Mouse (Mus musculus) large intestine, adult 2 months (tissue): ENCODE measurements around the gene Hsf4. TPM values are rescaled to one million over a fixed set of nuclear protein-coding genes. Genes with fewer than 3 reads are reported as not detected.
"Not testable (repeated sequence)": the region's sequence is repeated elsewhere in the genome, so short reads cannot be mapped to it uniquely, and the experiment has no call there.

Experiments
- DNase-seq: peaks from one replicate; pipeline ENCODE4 v3.0.0-alpha.2; 2012; ENCODE audit warnings: low read depth, low spot score
- WGBS: fragments of 180-500 bp; shearing (Covaris S2); methylation state at CpG from one replicate; pipeline ENCODE4 v1.1.7; 2018; 5-methylcytosine and 5-hydroxymethylcytosine counted together
- polyA plus RNA-seq: library from polyadenylated mRNA; depleted of rRNA; stranded (reverse); fragments of >200 nt; gene quantifications from 2 replicates; pipeline ENCODE4 v1.2.3, GENCODE M21; 2012

Gene Hsf4
- polyA plus RNA-seq, 1 experiment, result 1.2 TPM

DNA sequence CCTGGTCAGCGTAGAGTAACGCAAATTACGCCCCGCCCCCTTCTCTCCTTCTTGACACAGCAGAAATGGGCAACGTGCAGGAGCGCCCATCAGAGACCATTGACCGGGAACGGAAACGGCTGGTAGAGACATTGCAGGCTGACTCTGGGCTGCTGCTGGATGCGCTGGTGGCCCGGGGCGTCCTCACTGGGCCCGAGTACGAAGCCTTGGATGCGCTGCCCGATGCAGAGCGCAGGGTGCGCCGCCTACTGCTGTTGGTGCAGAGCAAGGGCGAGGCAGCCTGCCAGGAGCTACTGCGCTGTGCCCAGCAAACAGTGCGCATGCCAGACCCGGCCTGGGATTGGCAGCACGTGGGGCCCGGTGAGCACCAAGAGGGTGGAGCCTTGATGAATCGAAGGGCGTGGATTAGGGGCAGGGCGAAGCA is 9.3 kb downstream of the Hsf4 start:
- DNase-seq, result peak; percentile 75
- 3% methylated on average over 28 of the region's 28 CpGs for WGBS

DNA sequence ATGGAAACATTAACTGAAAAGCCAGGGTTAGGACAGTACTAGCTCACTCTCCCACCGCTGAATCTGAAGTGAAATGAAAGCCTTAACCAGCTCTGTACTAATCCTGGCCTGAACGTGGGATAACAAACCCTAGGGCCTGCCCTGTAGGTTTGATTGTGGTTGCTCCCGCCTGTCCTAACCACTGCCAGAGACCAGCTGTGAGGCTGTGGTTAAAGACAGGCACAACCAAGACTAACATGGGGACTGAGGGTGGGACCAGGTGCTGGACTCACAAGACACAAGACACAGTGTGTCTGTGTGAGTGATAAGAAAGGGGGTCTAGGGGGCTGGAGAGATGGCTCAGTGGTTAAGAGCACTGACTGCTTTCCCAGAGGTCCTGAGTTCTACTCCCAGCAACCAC is 11.0 kb downstream of the Hsf4 start:
- 90% methylated on average over 3 of the region's 3 CpGs for WGBS

DNA sequence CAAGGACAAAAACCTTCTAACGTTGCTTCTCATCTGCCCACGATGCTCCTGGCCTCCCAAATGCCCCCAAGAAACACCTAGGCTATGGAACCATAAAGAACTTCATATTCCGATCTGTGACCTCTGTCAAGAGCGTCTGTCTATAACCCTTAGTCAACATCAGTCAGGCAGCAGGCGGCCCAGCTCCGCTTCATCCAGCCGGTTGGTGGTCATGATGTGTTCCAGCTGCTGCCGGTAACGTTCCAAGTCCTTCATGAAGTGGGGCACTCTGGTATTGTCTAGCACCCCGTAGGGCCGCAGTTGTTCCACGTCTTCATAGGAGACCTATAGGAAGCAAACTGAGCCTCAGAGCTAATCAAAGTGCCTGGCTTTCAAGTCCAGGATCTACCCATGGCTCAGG is 12.2 kb downstream of the Hsf4 start:
- WGBS, result 93% methylated on average over 12 of the region's 12 CpGs
- DNase-seq, result no peak

More for the DNA sequence above, 11.0 kb downstream of the Hsf4 start:
- DNase-seq, result no peak

DNA sequence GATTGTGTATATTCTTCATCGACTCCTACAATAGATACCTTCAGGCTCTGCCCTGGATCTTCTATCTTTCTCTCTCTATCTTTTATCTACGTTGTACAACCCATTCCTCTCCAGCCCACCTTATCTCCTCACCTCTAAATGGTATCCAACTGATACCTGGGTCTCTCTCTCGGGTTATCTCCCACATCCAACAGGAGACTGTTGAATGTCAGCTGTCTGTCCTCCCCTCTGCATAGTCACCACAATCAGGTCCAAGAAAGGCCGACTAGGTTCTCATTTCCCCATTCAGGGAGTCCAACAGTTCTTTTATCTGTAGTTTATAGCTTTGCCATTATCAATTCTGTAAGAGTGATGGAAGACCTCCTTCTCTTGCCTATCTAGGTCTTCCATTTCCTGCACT is 12.6 kb downstream of the Hsf4 start:
- WGBS, result 90% methylated on average over 4 of the region's 4 CpGs
- no peak for DNase-seq

DNA sequence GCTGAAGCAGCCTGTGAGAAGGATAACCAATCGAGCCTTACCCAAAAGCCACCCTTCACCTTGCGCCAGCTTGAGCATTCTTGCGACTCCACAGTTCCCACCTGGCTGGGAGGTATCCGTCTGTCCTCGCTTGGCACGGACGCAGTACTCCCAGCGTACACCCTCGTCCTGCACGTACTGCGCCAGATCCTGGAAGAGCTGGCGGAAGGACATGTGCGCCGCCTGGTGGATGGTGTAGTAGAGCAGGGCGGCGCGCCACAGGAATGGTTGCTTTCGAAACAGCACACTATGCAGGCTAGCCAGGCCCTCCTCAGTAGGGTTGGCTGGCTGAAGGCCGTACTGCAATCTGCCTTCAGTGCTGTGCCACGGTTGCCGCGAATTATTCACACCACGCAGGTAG is 13.5 kb downstream of the Hsf4 start:
- no peak for DNase-seq
- 37% methylated on average over 23 of the region's 23 CpGs for WGBS

DNA sequence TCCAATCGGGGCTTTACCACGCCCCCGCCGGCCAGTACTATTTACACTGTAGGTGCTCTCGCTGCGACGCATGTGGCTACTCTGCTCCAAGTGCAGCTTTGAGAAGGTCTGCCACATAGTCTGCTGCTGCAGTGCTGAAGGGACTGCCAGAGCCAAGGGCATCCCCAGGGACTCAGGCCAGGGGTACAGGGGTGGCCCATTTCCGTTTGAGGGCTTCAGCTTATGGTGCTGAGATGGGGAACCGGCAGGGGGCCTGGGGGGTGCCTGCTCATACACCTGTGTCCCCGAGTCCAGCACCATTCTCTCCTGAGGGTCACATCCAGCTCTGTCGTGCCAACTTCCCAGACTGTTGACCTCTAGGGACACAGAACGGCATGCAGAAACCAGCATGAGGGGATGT is 15.9 kb downstream of the Hsf4 start:
- no peak for DNase-seq
- WGBS, result 76% methylated on average over 12 of the region's 12 CpGs

DNA sequence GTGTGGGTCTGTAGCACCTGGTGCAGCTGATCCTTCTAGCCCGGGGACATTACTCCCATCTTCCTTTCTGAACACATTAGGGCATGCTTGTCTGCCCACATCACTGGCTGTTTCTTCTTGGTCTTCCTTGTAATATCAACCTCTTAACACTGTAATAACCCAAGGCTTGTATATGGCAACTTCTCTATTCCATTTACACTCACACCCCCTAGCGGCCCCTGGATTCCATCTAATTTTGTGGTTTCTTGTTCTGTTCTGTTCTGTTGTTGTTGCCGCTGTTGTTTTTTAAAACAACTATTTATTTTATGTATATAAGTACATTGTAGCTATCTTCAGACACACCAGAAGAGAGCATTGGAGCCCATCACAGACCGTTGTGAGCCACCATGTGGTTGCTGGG is 17.3 kb downstream of the Hsf4 start:
- DNase-seq, result no peak
- WGBS, result 93% methylated on average over 4 of the region's 4 CpGs

DNA sequence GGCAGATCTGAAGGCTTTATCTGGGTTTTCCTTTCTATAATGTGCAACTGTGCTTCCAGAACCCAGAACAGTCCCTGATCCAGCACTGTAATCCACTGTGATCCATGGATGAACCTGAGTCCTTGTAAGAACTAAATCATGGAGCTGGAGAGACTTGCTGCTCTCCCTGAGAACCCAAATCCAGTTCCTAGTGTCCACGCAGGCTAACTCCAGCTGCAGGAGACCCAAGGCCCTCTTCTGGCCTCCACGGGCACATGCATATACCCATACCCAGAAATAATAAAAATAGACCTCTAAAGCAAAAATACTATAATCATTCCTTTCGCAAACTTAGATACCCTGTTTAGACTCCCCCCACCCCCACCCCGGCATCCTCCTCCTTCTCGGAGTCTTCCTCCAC is 18.6 kb downstream of the Hsf4 start:
- DNase-seq, result no peak
- WGBS, result 90% methylated on average over 5 of the region's 5 CpGs

DNA sequence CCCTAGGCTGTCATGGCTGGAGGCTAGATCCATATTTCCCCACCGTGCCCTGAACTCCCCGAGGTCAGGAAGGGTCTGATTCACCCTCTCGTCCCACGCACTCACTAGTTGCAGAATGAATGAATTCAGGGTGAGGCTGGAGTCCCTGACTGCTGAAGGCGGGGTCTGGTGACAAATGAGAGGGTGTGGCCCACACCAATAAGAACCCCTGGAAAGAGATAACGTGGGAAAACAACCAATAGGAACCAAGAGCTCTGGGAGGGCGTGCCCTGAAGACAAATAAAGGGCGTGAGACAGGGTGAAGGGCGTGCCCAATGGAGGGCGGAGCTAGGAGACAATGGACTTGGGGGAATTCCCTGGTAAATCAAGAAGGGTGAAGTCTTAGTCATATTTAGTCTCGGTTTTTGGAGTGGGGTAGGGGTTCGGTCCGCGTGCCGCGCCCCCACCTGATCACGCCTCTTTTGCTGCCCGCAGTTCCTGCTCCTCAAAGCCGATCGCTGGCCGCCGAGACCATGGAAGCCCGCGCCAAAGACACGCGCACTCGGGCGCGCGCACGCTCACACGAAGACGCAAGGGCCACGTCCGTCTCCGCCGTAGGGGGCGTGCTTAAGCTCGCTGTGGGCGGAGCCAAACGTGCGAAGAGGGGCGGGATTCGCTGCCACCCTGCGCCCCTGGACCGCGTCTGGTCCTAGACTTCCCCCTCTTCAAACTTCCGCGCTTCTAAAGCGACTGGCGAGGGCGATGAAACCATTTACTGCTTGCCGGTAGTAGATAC is 19.5 kb downstream of the Hsf4 start:
- peak; percentile 96 for DNase-seq
- under 1% methylated on average over 53 of the region's 53 CpGs for WGBS

DNA sequence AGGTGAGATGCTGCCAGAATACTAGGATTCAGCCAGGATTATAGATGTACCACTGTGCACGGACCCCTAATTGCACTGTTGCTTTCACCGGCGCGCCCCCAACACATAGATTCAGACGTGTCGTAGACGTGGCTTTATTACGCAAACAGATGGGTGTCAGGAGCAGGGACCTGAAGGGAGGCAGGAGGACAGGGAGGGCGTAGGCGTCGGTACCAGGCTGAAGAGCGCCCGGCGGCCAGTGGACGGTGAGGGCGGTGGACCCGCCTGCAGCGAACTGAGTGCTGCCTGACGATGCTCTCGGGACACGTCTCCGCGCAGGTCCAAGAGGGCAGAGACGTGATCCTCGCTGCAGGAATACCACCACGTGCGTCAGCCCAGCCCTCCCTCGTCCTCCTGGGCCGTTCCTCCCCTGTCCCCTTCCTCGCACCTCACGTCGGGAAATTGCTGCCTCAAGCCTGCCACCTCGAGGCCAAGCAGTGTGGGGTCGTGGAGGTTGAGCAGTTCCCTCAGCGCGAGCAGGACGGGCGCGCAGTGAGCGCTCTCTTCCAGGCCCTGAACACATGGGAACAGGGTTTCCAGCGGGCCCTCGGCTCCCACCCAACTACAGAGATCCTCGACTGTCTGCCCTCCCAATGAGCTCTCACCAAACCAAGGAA is 20.3 kb downstream of the Hsf4 start, which contains the start of gene 4931428F04Rik:
Gene 4931428F04Rik (minus strand): TSS at position 60 of the 656 bp plus-strand sequence.
- 2% methylated on average over 43 of the region's 43 CpGs for WGBS

DNA sequence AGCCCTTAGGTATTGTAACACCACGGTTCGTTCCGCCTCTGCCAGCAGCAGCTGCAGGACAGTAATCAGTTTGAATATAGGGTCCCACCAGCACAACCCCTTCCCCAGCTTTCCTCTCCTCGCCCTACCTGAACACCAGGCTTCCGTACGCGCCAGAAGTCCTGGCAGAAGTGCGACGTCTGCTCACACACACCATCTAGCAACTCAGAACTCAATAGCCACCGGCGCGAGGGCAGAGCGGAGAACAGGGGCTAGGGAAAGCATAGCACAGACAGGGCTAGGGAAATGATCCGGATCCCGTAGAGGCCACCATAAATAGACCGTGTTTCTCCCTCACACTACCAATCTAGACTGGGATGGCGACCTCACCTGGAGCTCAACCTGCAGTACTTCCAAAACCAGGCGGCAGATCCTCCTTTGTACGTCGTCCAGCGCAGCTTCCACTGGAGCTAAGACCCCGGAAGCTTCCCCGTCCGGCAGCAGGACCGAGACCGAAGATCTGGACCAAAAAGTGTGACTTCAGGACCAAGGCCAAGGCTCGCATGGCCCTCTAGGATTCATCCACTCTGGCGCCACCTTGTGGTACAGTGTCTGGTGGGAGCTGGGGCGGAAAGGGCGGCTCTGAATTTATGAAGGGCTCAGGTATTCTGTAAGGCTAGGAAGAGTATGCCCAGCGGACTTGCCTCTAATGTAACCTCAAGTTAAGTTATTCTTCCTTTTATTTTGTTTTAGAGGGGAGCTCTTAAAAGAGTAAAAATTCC is 21.1 kb downstream of the Hsf4 start:
- DNase-seq, result peak; percentile 94
- 11% methylated on average over 31 of the region's 31 CpGs for WGBS

More for the DNA sequence above, 20.3 kb downstream of the Hsf4 start, which contains the start of gene 4931428F04Rik:
- DNase-seq, result no peak

DNA sequence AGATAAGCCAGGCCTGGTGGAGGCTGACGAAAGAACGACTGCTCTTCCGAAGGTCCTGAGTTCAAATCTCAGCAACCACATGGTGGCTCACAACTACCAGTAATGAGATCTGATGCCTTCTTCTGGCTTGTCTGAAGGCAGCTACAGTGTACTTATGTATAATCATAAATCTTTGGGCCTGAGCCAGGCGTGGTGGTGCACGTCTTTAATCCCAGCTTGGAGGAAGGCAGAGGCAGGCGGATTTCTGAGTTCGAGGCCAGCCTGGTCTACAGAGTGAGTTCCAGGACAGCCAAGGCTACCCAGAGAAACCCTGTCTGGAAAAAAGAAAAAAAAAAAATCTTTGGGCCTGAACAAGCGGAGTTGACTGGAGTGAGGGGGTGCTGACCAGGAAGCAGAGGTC is 21.8 kb downstream of the Hsf4 start:
- not testable (repeated sequence) for DNase-seq
- WGBS, result 64% methylated on average over 8 of the region's 8 CpGs

DNA sequence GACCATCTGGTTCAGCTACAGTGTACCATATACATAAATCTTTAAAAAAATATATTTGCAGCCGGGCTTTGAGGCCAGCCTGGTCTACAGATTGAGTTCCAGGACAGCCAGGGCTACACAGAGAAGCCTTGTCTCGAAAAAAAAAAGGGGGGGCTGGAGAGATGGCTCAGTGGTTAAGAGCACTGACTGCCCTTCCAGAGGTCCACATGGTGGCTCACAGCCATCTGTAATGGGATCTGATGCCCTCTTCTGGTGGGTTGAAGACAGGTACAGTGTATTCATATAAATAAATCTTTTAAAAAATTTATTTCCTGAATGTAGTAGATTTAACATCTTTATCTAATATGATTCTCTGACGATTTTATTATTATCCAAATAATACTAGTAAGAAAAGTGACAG is 22.2 kb downstream of the Hsf4 start:
- DNase-seq, result not testable (repeated sequence)
- 67% methylated on average over 3 of the region's 3 CpGs for WGBS

DNA sequence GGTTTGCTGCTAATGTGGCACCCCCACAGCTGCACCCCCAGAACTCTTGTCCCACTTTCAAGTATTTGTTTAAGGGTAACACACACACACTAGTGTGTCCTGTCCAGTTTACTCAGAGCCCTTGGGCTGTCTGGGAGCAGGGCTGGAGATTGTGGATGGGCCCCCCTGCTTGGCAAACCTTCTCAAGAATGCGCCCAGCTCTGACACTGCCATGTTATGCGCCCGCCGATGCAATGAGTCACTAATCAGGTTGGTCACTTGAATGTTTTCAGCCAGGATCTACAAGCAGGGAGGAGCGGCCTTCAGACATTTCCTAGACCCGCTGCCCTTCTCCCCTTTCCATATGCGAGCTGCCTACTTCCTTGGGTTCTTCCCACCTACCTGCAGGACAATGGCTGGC is 22.9 kb downstream of the Hsf4 start:
- 83% methylated on average over 7 of the region's 7 CpGs for WGBS
- DNase-seq, result no peak

DNA sequence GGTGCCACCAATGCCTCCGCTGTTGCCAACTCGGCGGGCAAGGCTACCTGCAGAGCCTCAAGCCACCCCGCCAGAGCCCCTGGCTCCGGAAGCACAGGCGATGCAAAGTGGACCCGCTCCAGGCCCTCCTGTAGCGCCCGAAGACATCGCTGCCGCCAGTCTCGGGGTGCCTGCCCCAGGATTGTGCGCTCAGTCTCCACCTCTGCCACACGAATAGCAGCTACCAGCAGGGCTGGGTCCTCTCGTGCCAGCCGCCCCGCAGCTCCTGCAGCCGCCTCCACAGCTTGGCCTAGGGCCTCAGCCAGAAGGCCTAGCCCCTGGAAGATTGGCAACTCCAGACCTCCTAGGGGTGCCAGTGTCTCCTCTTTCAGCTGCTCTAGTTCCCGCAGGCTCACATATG is 23.8 kb downstream of the Hsf4 start:
- no peak for DNase-seq
- 78% methylated on average over 19 of the region's 19 CpGs for WGBS

DNA sequence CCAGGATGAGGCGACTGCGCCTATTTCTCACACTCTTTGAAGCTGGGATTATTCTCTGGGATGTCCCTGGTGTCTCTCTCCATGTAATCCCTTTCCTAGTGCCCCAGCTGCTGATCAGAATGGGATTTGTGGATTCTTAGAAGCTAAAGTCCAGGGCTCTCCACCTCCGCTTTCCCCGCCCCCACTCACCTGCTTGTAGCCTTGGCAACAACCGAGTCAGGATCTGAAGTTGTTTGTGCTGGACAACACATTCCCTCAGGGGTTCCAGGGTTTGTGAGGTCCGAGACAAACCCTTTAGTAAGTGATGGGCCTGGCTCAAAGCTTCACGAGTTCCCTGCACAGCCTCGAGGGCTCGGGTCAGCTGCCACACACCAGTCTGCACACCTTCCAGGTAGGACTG is 25.2 kb downstream of the Hsf4 start:
- DNase-seq, result no peak
- WGBS, result 68% methylated on average over 9 of the region's 9 CpGs

DNA sequence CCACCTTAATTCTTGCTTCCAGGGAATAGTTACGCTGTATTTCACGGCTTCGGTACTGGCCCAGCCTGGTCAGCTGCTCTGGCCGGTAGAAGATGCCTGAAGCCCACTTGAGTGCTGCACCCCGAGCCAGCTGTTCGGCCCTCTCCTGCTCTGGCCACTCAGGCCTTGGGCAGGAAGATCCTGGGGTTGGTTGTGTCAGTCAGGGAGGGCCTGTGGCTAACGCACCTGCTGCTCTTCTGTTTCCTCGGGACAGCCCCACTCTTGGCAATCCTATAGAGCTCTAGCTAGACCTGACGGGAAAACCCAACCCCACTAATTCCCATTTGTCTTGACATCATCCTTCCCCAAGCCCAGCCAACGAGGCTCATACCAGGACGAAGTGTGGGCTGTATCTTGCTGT is 25.7 kb downstream of the Hsf4 start:
- DNase-seq, result no peak
- 70% methylated on average over 11 of the region's 11 CpGs for WGBS

DNA sequence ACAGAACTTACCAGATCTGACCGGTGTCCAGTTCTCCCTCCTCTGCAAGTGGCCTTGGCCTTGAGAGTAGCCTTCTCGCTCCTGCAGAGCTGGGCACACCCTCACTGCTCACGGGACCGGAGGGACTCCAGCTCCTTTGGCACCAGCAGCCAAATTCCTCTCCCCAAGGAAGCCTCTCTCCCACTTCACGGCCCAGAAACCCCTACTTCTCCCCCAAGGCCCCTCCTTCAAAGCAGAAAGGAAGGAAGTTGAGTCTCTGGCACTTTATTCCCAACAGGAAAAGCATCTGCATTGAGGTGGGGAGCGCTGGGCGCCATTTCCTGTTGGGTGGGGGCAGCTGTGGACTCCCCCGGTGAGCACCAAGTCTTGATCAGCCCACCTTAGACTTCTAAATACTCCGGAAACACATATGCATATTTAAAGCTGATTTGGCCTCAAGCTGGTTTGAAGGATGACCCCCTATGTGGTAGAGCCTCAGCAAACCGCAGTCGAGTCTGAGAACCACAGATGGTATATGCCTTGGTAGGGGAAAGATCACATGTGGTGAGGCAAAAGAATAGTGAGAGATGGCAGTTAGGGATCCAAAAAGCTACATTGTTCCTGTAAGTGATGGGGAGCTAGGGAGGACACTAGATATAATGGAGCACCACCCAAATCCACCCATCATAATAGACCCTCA is 26.4 kb downstream of the Hsf4 start, which contains the start of gene Exoc3l:
Gene Exoc3l (minus strand): TSS at position 207 of the 679 bp plus-strand sequence.
- WGBS, result 63% methylated on average over 11 of the region's 11 CpGs
- no peak for DNase-seq

DNA sequence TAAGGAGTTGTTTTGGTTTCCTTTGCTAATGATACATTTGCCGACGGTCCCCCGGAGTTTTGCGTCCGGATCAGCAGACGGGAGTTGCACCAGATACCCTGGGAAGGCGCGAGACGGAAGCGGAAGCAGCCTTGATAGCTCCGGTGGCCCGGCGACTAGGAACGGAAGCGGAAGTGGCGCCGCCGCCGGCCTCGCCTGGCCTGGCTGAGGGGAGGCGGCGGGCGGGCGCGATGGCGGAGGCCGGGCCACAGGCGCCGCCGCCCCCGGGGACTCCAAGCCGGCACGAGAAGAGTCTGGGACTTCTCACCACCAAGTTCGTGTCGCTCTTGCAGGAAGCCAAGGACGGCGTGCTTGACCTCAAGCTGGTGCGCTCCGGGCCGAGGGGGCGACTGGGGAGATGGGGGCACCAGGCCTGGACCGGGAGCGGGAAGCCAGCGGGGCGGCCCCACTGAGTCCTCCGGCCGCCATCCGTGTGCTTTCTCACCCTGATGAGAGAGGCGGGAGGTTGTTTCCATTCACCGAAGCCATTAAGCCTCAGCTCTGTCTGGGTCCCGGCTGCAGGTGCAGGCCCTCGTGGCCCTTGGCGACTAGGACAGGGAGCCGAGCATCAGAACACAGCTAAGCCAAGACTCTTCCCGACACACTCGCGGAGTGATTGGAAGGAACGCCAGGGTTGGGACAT is 28.1 kb downstream of the Hsf4 start, which contains the start of gene E2f4:
Gene E2f4 (plus strand): TSS at position 153 of the 682 bp plus-strand sequence.
- 1% methylated on average over 58 of the region's 58 CpGs for WGBS
- DNase-seq, result peak; percentile 82
